Mouse (Mus musculus): ENCODE results near the gene Aqp6. TPM values are rescaled to one million over a fixed set of nuclear protein-coding genes. Genes with fewer than 3 reads are reported as not detected.
A peak's percentile ranks its signal among the peaks of the same experiment; 100 is the strongest.

Aqp6 gene
- not detected in 2 replicates for total RNA-seq (2017)

DNA sequence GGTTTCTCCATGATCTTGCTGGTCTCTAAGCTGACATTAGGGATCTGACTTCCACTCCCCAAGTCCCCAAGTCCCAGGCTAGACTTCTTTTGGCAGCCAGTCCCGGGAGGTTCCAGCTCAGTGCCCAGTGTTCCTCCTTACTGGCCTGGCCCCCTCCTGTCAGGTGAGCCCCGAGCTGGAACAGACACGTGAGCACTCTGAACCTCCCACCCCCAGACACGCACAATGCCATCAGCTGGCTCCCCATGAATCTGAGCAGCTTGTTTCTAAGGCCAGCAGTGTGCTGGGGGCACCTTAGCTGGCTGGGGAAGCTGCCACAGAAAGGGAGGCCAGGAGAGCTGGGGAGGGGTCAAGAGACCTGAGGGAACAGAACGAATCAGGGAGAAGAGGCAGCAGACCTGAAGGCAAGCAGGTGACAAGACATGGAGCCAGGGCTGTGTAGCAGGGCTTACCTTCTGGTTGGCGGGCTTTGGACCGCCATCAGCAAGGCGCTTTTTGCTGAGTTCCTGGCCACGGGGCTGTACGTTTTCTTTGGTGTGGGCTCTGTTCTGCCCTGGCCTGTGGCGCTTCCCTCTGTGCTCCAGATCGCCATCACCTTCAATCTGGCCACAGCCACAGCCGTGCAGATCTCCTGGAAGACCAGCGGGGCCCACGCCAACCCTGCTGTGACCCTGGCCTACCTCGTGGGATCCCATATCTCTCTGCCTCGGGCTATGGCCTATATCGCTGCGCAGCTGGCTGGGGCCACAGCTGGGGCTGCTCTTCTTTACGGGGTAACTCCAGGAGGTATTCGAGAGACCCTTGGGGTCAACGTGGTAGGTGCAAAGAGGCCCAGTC, at the start of gene Aqp6:
Aqp6 (plus strand) TSS at position 415 of the 837 bp plus-strand sequence.
- ATAC-seq (replicated peaks in 1 of 2; ENCODE audit: insufficient read depth in 1 of 2, low FRiP score in 2 of 2, low TSS enrichment in 1 of 2, low read depth in 1 of 2, poor library complexity in 2 of 2, severe bottlenecking in 2 of 2) = no peak

DNA sequence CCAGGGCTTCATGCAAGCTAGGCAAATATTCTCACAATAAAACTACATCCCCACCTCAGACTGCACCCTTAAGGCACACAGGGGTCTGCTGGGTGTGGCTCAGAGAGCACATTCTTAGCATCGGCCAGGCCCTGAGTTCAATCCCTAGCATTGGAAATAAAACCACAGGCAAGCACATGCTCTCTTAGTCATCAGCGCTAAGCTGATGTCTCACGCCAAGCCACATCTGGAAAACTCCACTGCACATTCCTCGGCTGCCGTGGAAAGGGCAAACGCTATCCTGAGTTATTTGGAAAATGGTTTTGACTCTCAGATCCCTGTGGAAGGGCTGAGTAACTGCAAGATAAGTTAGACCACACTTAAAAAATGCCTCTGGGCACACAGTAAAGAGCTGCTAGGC, 47.4 kb upstream of the Aqp6 start:
- ATAC-seq (replicated peaks in 1 of 2; ENCODE audit: insufficient read depth in 1 of 2, low FRiP score in 2 of 2, low TSS enrichment in 1 of 2, low read depth in 1 of 2, poor library complexity in 2 of 2, severe bottlenecking in 2 of 2) = no peak

DNA sequence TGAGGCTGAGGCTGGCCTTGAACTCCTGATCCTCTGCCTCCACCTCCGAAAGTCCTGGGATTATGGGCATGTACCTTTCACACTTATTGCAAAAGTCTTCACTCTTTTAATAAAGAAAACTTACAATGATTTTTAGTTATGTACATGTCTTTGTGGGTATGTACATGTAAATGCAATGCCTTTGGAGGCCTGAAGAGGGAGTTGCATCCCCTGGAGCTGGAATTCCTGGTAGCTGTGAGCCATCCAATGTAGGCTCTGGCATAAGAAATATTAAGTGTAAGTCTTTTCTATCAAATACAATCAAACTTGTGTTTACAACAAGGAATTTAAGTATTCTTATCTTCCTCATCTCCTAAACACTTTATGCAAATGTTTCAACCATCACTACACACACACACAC, 42.3 kb upstream of the Aqp6 start:
- ATAC-seq (replicated peaks in 1 of 2; ENCODE audit: insufficient read depth in 1 of 2, low FRiP score in 2 of 2, low TSS enrichment in 1 of 2, low read depth in 1 of 2, poor library complexity in 2 of 2, severe bottlenecking in 2 of 2) = no peak

DNA sequence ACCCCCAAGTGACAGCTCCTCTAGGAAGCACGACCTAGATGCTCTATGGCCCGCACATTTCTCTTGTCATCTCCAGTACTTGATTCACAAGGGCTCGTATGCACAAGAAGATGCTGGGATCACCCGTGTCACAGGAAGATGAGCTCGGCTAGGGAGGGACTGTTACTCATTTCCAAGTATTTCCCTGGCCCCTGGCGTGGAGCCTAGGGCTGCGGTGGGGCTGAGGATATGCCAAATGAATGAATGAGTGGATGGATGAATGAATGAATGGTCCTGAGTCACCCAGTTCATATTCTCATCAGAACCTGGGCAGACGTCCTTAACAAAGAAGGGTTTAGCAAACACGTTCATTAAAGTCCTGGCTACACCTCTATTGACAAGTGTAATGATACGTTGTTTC, 41.0 kb upstream of the Aqp6 start:
- no peak for ATAC-seq (replicated peaks in 1 of 2; ENCODE audit: insufficient read depth in 1 of 2, low FRiP score in 2 of 2, low TSS enrichment in 1 of 2, low read depth in 1 of 2, poor library complexity in 2 of 2, severe bottlenecking in 2 of 2)

DNA sequence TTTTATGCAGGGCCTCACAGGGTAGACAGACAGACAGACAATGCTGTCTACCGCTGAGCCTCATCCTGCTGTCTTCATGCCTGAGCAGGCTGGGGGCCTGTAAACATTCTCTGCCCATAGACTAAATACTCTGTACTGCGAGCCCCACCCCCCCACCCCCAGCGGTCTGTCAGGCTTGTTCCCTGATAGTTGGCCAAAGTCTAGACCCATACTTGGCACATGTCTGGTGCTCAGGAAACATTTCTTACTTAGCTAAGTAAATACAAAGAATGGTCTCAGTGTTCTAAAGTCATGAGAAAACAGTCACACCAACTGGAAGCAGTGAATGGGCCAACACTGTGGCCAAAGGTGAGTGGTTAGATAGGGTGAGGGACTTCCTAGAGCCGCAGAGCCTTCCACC, 33.8 kb upstream of the Aqp6 start:
- no peak for ATAC-seq (replicated peaks in 1 of 2; ENCODE audit: insufficient read depth in 1 of 2, low FRiP score in 2 of 2, low TSS enrichment in 1 of 2, low read depth in 1 of 2, poor library complexity in 2 of 2, severe bottlenecking in 2 of 2)

DNA sequence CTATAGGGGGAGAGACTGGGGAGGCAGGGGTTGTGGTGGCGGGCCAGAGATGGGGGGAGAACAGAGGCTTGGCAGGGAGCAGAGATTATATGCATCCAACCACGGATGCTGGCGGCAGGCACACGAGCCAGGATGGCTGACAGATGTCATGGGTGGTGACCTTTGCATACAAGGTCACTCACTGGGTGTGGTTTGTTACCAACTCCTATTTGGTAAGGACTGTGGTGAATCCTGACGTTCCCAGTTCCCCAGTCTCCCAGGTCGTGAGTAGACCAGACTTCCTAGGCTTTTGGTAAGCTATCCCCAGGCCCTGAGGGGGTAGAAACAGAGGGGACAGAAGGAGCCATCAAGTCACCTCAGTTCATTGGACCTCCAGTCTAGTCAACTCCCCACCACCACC, 32.5 kb upstream of the Aqp6 start:
- no peak for ATAC-seq (replicated peaks in 1 of 2; ENCODE audit: insufficient read depth in 1 of 2, low FRiP score in 2 of 2, low TSS enrichment in 1 of 2, low read depth in 1 of 2, poor library complexity in 2 of 2, severe bottlenecking in 2 of 2)

DNA sequence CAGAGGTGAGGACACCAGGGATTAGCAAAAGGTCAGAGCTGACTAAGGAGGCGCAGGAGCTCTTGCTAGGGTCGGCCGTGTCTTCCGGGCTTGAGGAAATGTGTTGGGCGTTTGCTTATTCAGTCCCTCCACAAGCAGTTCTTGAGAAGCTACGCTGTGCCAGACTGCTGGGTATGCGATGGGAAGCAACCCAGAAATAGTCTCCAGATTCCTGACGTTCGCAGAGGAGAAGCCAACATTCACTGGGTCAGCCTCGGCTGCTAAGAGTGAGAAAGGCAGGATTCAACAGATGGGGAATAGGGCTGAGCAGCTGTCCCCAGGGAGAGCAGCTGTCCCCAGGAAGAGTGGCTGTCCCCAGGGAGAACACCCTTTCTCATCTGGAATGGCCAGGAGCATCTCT, 32.1 kb upstream of the Aqp6 start:
- no peak for ATAC-seq (replicated peaks in 1 of 2; ENCODE audit: insufficient read depth in 1 of 2, low FRiP score in 2 of 2, low TSS enrichment in 1 of 2, low read depth in 1 of 2, poor library complexity in 2 of 2, severe bottlenecking in 2 of 2)

DNA sequence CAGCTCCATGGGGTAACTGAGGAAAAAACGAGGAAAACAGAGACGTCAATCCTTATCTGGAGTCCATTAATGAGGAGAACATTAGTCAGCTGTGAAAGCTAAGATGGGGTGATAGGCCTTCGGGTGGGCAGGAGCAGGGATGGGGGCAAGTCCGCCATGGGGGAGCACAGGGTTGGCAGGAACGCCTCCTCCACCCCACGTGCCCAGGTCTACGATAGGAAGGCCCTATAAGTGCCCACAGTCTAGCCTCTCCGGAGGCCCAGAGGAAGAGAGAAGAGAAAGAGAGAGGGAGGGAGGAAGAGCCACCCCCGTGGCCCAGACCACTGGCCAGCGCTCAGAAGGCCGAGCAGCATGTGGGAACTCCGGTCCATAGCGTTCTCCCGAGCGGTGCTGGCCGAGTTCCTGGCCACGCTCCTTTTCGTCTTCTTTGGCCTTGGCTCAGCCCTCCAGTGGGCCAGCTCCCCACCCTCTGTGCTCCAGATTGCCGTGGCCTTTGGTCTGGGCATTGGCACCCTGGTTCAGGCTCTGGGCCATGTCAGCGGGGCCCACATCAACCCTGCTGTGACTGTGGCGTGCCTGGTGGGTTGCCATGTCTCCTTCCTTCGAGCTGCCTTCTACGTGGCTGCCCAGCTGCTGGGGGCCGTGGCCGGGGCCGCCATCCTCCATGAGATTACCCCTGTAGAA, 22.3 kb upstream of the Aqp6 start, which contains the start of gene Aqp2:
Aqp2 (plus strand) TSS at position 254 of the 684 bp plus-strand sequence.
- no peak for ATAC-seq (replicated peaks in 1 of 2; ENCODE audit: insufficient read depth in 1 of 2, low FRiP score in 2 of 2, low TSS enrichment in 1 of 2, low read depth in 1 of 2, poor library complexity in 2 of 2, severe bottlenecking in 2 of 2)

DNA sequence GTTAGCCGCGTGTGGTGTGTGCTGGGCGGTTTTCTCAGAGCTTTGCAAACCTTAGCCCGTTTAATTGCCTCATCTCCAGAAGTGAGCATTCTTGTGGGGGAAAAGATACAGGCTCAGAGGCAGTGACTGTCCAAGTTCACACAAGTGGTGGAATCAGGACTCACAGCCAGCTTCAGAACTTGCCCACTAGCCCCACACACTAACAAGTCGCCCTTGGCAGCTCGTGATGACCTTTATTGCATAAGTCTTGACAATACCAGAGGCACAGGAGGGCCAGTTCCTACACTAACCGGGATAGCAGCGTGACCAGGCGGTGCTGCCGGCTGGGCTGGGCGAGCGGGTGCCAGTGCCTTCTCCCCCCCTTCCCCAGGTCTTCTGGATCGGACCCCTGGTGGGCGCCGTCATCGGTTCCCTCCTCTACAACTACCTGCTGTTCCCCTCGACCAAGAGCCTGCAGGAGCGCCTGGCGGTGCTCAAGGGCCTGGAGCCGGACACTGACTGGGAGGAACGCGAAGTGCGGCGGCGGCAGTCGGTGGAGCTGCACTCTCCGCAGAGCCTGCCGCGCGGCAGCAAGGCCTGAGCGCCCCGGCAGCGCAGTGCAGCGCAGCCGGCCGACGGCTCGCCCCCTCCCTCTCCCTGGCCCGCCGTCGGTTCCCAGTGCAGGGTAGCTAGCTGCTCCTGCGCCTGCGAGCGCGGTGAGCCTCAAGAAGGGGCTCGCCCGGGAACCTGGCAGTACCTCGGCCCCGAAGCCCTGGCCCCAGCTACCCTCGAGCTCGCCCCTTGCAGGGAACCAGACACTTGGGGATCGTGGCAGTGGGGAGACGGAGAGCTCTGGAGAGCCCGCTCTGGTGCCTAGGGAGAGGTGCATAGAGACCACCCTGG, 17.5 kb upstream of the Aqp6 start:
- peak in 1 of 2 experiments; percentile 31; a peak in 3 of 4 replicates for ATAC-seq (replicated peaks in 1 of 2; ENCODE audit: insufficient read depth in 1 of 2, low FRiP score in 2 of 2, low TSS enrichment in 1 of 2, low read depth in 1 of 2, poor library complexity in 2 of 2, severe bottlenecking in 2 of 2)

DNA sequence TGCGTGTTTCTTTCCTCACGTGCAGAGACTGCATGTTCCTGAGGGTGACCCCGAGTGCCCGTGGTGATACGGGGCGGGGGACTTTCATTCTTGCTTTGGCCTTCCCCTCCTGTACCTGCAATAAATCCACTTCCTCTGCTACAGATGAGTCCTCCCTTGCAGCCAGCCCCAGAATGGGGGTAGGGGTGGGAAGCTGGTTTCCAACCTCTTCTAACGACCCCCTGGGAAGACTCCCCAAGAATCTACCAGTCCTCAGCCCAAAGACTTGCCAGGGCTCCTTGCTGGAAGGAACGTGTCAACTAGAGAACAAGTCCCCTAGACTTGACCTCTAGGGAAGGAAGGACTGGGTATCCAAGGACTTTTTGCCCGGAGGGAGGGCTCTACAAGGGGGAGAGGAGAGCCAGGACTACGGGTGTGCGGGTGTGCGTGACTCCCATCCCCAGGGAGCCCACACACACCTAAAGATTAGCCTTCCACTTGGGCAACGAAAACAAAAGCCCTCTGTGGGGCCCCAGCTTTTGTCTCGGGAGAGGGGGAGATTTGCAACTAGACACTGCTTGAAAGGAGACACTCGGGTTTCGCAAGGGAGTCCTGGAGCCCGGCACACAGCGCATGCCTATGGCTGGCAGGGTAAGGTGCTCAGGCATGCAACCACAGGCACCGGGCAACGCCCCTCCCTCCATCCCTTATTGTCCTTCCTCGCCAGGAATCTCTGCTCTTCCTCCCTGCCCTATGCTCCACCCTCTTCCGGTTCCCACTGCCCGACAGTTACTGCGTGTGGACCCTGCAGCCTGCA, 16.6 kb upstream of the Aqp6 start:
- ATAC-seq (replicated peaks in 1 of 2; ENCODE audit: insufficient read depth in 1 of 2, low FRiP score in 2 of 2, low TSS enrichment in 1 of 2, low read depth in 1 of 2, poor library complexity in 2 of 2, severe bottlenecking in 2 of 2) = 0 out of 4 replicates have a peak, but pooled peaks of 1 of the 2 experiments have one; percentile 21

DNA sequence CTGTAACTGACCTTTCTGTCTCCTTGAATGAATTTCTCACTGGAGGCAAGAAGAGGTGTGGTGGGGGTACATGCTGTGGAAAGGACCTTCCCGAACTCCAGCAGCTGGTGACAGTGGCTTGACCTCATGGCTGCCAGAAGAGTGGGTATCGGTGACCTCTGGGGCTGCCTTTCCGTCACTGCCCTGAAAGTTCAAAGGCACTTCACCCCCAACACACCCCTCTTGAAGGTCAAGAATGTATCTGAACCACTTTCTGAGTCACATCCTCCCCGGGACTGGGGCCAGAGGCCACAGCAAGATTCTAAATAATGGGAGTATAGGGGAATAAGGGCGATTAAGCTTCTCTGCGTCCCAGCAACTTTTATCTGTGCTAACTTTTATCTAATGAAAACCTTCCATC, 15.5 kb upstream of the Aqp6 start:
- no peak for ATAC-seq (replicated peaks in 1 of 2; ENCODE audit: insufficient read depth in 1 of 2, low FRiP score in 2 of 2, low TSS enrichment in 1 of 2, low read depth in 1 of 2, poor library complexity in 2 of 2, severe bottlenecking in 2 of 2)

DNA sequence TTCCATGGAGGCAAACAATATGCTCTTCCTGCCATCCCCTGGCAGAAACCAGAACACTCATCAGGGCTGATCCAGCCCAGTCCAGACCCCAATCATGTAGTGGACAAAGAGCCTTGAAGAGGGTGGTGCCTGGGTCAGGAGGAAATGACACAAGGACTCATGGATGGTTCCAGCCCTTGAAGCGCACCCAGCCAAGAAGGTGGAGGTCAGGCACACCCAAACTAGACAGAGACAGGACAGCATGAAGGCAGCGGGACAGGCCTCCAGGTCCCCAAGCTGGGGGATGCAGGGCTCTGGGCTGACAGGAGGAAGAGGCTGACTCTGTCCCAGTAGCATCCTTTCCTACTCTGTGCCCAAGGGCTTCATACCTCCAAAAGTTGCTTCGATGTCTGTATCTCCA, 14.7 kb upstream of the Aqp6 start:
- ATAC-seq (replicated peaks in 1 of 2; ENCODE audit: insufficient read depth in 1 of 2, low FRiP score in 2 of 2, low TSS enrichment in 1 of 2, low read depth in 1 of 2, poor library complexity in 2 of 2, severe bottlenecking in 2 of 2) = no peak

DNA sequence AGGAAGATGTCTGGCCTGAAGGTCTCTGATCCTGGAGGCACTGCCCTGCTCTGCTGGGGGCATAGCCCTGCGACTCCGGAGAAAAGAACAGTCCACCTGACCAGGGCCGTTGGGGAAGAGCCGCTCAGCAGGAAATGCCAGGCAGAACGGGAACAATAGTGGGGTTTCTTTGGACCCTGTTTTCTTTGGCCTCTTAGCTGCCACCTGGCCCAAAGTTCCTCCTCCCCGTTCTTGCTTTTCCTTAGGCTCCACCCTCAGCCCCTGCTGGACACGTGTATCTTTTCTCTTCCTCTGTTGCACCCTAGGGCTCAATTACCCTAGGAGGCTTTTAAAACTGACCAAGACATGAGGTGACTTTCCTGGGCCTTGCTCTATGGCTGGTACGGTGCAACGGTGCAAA, 12.0 kb upstream of the Aqp6 start:
- no peak for ATAC-seq (replicated peaks in 1 of 2; ENCODE audit: insufficient read depth in 1 of 2, low FRiP score in 2 of 2, low TSS enrichment in 1 of 2, low read depth in 1 of 2, poor library complexity in 2 of 2, severe bottlenecking in 2 of 2)

DNA sequence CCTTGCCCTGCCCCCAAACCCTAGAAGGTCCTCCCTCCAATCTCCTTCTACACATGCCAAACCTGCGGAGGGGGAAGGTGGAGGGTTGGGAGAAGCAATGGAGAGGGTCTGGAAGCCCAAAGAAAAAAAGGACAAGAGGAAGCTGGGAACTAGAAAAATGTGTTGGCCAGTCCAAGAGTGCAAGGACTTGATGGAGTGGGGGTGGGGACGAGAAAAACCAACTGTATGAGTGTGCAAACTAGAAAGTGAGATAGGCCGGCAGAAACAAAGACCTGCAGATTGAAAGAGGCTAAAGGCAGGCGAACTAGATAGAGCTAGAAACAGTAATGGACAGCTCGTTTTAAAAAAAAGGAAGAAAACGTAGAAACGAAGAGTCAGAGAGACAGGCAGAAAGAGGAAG, 11.5 kb upstream of the Aqp6 start:
- ATAC-seq (replicated peaks in 1 of 2; ENCODE audit: insufficient read depth in 1 of 2, low FRiP score in 2 of 2, low TSS enrichment in 1 of 2, low read depth in 1 of 2, poor library complexity in 2 of 2, severe bottlenecking in 2 of 2) = no peak

DNA sequence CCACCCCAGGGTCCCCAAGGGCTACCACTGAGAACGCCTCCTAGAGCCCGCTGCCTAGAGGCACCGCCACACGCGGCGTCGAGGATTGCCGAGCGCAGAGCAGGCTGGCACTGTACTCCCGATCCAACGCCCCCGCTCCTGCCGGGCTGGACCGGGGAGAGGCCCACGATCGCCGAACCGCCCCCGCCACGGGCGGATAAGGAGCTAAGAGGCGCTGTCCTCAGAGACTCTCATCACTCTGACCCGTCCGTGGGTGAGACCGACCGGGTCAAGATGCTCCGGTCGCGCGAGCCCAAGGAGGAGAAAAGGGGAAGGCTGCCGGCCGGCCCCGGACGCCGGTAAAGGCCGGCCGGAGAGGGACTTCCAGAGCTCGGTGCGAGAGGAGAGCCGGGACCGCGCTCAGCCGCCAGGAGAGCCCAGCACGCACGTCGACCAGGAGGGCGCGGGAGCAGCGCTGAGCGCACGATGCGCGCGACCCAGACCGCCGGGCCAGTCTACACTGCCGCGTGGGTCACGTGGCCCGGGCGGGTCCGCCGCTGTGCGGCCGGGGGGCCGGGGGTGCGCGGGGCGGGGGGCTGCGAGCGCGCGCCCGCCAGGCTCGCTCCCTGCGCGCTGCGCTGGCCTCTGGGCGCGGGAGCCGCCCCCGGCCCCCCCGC, 10.6 kb upstream of the Aqp6 start, which contains the start of gene Aqp5:
Aqp5 (plus strand) TSS at position 354 of the 656 bp plus-strand sequence.
- no peak for ATAC-seq (replicated peaks in 1 of 2; ENCODE audit: insufficient read depth in 1 of 2, low FRiP score in 2 of 2, low TSS enrichment in 1 of 2, low read depth in 1 of 2, poor library complexity in 2 of 2, severe bottlenecking in 2 of 2)

DNA sequence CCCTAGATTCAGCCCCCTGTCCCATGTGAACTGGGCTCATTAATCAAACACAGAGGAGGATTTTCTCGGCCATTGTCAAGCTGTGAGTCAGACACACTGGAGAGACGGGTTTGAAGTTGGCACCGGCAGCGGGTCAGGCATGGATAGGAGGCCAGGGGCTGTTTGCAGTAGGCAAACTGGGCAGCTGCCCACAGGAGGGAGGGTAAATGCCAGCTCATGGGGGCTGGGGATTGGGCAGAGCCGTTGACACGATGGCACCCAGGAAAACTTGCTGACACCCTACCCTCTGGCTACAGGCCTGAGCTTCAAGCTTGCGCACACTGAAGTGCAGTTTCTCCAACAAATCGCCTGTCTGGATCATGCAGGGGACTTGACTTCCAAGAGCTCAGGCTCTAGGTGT, 9.0 kb upstream of the Aqp6 start:
- no peak for ATAC-seq (replicated peaks in 1 of 2; ENCODE audit: insufficient read depth in 1 of 2, low FRiP score in 2 of 2, low TSS enrichment in 1 of 2, low read depth in 1 of 2, poor library complexity in 2 of 2, severe bottlenecking in 2 of 2)

DNA sequence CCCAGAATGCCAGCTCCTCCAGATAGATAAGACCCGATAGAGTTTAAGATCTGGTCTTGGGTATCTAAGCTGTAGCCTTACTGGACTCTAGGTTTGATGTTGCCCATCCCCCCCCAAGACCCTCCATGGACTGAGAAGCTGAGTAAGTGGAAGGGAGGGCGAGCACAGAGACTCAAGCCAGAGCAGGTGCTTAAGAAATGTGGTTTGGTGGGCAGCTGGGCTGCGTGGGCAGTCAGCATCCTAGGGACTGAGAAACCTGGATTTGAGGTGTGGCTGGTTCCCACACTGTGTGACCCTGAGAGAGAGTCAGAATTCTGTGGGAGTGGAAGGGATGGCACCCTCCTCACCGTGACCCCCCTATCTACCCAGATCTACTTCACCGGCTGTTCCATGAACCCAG, 8.3 kb upstream of the Aqp6 start:
- no peak for ATAC-seq (replicated peaks in 1 of 2; ENCODE audit: insufficient read depth in 1 of 2, low FRiP score in 2 of 2, low TSS enrichment in 1 of 2, low read depth in 1 of 2, poor library complexity in 2 of 2, severe bottlenecking in 2 of 2)

Measured in hematopoietic stem cell, adult 5-6 weeks (primary cell).